Mouse (Mus musculus) bone marrow macrophage, adult 2 months (primary cell): ENCODE measurements around the gene Cnga4.

ENCODE experiments used
- CTCF ChIP-seq: IDR thresholded peaks from 2 replicates; pipeline ENCODE4 v1.5.1; 2012; ENCODE audit warnings: low read depth, mild to moderate bottlenecking, low read length, moderate library complexity
- POLR2A ChIP-seq: IDR thresholded peaks from 2 replicates; pipeline ENCODE4 v1.6.1; 2012; ENCODE audit warnings: mild to moderate bottlenecking, low read depth, low read length, borderline replicate concordance

DNA sequence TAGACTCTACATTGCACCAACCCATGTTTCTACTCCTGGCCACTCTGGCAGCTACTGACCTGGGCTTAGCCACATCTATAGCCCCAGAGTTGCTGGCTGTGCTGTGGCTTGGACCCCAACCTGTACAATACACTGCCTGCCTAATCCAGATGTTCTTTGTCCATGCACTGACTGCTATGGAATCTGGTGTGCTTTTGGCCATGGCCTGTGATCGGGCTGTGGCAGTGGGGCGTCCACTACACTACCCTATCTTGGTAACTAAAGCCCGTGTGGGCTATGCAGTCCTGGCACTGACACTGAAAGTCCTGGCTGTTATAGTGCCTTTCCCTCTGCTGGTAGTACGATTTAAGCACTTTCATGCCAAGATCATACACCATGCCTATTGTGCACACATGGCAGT, 35.8 kb upstream of the Cnga4 start:
- TF ChIP-seq CTCF (no peak), POLR2A (no peak)
